Mouse (Mus musculus): ENCODE results near the gene Nme7.

Nme7 gene

GRCm38 (mm10) chr1:164303821-164304220 is at the start of gene Nme7:
TSS of gene Nme7 (plus strand) at chr1:164304121.
- DNase-seq (ENCODE audit: low spot score in 2 of 2) = no peak

DNA sequence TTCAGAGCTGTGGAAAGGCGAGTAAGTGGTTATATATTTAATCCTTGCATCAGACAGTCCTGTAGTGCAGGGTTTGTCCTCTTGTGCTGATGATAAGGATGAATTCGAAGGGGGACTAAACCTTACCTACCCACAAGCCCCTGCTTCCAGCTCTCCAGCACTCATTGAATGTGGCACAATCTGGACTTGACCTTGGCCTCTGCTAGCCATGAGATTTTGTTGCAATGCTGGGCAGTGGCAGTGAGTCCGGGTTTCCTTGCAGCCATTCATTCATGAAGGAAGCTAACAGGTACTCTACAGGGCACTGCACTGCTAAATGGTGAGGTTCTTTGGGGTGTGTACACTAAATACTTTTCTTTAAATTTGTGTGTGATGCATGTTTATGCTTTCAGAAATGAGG is 49.1 kb upstream of the Nme7 start:
- DNase-seq (ENCODE audit: low spot score in 2 of 2) = no peak

DNA sequence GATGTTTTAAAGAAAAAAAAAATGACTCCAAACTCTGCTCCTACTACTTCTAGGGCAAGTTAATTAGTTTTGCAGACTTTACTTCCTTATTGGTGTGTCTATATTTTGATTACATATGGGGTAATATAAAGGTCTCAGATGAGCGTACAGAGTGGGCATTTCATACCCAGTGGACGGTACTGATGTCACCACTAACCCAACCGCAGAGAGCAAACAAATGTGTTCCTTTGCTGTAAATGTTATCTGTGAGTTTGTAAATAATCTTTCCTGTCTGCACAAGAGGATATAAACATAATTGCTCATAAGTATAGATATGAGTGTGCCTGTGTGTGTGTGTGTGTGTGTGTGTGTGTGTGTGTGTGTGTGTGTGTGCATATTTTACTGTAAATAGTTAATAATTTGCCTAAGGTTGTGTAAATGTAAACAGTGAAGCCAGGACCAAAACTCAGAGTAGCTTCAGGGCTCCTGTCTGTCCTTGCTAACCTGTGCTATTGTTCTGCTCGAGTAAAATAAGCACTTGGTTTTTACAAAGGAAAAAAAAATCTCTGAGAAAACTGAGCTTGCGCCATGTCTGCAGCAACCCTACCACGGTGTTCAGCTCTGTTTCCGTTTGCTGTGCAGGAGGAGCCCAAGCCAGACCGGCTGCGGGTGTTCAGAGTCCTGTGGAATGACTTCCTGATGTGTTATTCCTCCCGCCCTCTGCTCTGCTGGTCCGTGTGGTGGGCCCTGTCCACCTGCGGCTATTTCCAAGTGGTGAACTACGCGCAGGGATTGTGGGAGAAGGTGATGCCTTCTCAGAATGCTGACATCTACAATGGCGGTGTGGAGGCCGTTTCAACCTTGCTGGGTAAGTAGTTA is 43.5 kb upstream of the Nme7 start:
- DNase-seq (ENCODE audit: low spot score in 2 of 2) = no peak

GRCm38 (mm10) chr1:164261553-164261952 is 42.4 kb upstream of the Nme7 start:
- no peak for DNase-seq (ENCODE audit: low spot score in 2 of 2)

DNA sequence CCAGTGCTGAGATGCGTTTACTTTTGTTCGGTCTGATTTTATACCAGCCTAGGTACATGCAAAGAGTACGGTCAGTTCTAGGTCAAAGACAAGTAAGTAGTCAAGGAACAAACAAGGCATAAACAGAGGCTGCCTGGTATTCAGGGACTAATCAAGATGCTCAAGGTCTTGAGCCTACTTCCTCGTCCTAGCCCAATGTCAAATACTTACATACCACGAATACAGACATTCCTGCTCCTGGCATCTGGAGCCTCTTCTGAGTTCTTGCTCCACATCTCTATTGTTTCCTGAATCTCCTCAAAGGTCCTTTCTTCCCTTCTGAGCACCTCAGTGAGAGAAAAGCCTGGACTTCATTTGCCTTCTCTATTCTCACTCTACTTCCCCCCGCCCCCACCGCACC is 33.0 kb upstream of the Nme7 start:
- no peak for DNase-seq (ENCODE audit: low spot score in 2 of 2)

GRCm38 (mm10) chr1:164273659-164274058 is 30.3 kb upstream of the Nme7 start:
- DNase-seq (ENCODE audit: low spot score in 2 of 2) = no peak

GRCm38 (mm10) chr1:164275455-164275954 is 28.4 kb upstream of the Nme7 start, which contains the start of gene Ccdc181:
TSS of gene Ccdc181 (plus strand) at chr1:164275585.
- peak; percentile 86 to 96 for DNase-seq (ENCODE audit: low spot score in 2 of 2)

GRCm38 (mm10) chr1:164276552-164276951 is 27.4 kb upstream of the Nme7 start:
- no peak for DNase-seq (ENCODE audit: low spot score in 2 of 2)

- no peak for DNase-seq (ENCODE audit: low spot score in 2 of 2)
Observed at GRCm38 (mm10) chr1:164279332-164279731, 24.6 kb upstream of the Nme7 start.

- DNase-seq (ENCODE audit: low spot score in 2 of 2) = no peak
Observed at GRCm38 (mm10) chr1:164284007-164284406, 19.9 kb upstream of the Nme7 start.

DNA sequence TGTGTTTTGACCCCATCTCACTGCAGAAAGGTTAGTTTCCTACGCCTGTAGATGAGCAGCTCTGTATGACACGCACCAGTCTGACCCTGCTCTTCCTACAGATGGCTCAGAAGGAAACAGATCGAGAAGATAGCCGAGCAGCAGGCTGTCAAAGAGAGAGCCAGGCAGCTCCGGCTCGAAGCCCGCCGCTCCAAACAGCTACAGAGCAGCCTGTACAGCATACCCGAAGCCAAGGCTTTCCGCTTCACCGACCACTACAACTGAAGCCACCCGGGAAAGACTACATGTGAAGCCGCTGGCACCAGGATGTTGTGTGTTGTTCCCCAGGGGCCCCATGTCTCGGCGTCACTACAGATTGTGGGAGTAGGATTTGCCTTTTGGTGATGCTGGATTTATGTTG is 16.5 kb upstream of the Nme7 start:
- DNase-seq (ENCODE audit: low spot score in 2 of 2) = no peak

DNA sequence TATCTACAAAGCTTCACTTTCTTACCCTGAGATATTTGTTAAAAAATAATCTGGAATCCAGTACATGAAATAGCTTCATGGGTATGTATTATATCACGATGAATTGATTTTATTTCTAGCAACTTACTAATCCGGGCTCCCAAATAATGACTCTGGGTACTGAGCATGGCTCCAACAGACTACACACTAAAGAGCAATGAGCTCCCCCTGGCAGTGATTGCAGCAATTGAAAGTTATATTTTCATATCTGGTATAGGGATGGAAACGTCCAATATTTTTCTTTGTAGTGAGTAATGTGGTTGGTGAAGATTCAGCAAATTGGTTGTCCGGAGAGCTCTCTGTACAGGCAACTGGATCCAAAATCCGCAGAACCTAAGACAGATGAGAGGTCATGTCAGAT is 11.9 kb upstream of the Nme7 start:
- DNase-seq (ENCODE audit: low spot score in 2 of 2) = no peak

DNA sequence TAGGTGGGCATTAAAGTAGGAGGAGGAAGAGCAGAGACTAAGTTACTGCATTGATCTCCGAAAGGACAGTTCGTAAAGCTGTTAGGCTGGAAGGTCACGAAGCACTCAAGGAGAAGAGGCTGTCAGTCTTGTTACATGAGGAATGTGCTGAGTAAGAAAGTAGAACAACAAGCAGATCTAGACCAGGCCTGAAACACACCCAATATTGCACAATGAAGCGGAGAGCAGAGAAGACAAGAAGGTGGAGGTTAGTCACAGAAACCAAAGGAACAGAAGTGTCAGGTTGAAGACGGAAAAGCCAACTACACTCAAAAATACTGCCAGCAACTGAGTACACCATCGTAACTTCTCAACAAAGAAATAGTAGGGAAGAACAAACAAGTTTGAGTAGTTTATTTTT is 9.8 kb upstream of the Nme7 start:
- no peak for DNase-seq (ENCODE audit: low spot score in 2 of 2)

- DNase-seq (ENCODE audit: low spot score in 2 of 2) = no peak
Observed at GRCm38 (mm10) chr1:164296473-164296872, 7.4 kb upstream of the Nme7 start.

- no peak for DNase-seq (ENCODE audit: low spot score in 2 of 2)
Observed at GRCm38 (mm10) chr1:164301949-164302348, 2.0 kb upstream of the Nme7 start.

DNA sequence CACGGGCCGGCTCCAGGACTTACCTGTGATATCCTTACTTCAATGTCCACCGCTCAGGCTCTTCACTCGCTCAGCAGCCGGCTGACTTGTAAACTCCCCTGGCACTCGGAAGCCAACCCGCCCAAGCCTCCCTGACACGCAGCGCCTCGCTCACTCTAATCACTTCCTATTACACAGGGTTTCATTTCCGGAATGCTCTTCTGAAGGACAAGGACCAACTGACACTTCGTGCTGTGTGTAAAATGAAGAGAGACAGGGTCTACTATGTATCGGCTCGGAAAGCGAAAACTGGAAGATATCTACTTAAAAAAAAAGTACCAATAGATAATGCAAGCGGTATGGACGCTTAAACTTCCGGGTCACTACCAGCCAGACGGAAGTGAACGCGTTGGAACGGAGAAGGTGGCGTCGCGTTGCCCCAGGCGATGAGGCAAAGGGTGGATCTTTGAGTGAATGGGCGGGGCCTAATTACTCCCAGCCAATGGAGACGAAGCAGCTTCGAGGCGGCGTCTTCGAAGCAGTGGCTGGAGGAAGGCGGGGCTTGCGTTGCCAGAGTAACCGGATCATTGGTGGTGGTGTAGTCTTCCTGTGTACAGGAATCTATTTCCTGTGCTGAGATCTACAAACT is 3.3 kb downstream of the Nme7 start, which contains the start of gene Blzf1:
Gene Blzf1 (minus strand): TSS at position 366 of the 628 bp plus-strand sequence.
- peak; percentile 95 to 99 for DNase-seq (ENCODE audit: low spot score in 2 of 2)

- DNase-seq (ENCODE audit: low spot score in 2 of 2) = no peak
Observed at GRCm38 (mm10) chr1:164307922-164308321, 4.0 kb downstream of the Nme7 start.

- DNase-seq (ENCODE audit: low spot score in 2 of 2) = no peak
Observed at GRCm38 (mm10) chr1:164314085-164314484, 10.2 kb downstream of the Nme7 start.

- DNase-seq (ENCODE audit: low spot score in 2 of 2) = peak; percentile 28 to 68
Observed at GRCm38 (mm10) chr1:164315266-164315665, 11.3 kb downstream of the Nme7 start.

- DNase-seq (ENCODE audit: low spot score in 2 of 2) = peak; percentile 56 to 85
Observed at GRCm38 (mm10) chr1:164316697-164317096, 12.8 kb downstream of the Nme7 start.

DNA sequence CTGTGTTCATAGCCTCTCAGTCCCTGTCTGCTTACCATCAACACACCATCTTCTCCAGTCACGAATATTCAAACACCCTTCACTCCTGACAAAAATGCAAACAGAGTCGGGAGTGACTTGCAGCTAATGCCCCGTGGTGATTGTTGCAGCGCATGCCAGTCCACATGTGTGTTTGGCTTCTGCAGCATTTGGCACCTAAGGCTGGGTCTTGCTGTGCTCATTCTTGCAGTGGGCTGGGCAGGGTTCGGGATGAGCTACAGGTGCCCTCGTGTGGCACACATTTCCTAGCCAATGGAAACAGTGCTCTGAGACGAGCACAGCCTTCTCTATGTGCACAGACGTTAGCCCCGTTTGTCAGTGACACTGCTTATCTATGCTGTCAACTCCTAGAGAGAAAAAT is 13.3 kb downstream of the Nme7 start:
- no peak for DNase-seq (ENCODE audit: low spot score in 2 of 2)

DNA sequence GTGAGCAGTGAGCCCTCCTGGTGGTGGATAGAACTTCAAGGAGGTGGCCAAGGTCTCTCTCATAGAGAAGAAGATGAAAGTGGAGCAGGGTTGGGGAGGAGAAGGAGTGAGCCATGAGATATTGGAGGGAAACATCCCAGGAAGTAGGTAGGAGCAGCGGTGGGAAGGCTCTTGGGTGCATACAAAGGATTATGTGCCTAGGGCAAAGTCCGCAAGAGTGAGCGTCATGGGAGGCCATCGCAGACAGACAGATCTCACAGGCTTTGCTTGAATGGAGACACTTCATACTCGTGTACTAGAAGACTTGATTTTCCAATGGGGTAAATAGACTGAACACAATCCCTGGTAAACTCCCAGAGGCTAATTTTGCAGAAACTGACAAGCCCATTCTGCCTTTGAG is 14.6 kb downstream of the Nme7 start:
- no peak for DNase-seq (ENCODE audit: low spot score in 2 of 2)
